Comparison of ENCODE assay signal across 26 mouse cellular contexts in the genomic region with DNA sequence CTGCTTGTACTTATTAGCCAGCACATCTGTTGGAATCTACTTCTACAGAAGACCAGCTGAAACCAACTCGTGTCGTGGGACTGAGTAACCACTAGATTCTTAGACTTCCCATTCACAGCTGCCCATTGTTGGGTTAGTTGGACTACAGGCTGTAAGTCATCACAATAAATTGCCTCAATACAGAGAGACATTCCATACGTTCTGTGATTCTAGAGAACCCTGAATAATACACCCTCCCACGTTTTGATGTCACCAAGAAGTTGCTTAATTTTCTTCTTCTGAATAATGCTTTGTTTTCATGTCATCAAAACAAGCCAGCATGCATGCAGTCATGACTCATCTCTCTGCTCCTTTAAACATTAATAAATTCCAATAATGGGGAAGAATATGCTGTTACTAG.
"Had no signal": no experiment of that assay in that cellular context is flagged by ENCODE, and none has a peak within 500 bp of the region (broad histone marks: within the 10 kb centered on the region; RNA-seq: fewer than 3 reads in every experiment).

No protein-coding gene starts in this region.

- H3K4me1 ChIP-seq: liver, embryonic 13.5 days had no signal

- H3K9me3 ChIP-seq: heart, embryonic 10.5 days; heart, embryonic 12.5 days; hindbrain, embryonic 10.5 days; hindbrain, embryonic 12.5 days; intestine, embryonic 15.5 days; limb, embryonic 10.5 days; limb, embryonic 12.5 days; liver, embryonic 13.5 days had no signal

- H3K36me3 ChIP-seq: heart, embryonic 10.5 days; heart, embryonic 12.5 days; hindbrain, embryonic 10.5 days; hindbrain, embryonic 12.5 days; intestine, embryonic 15.5 days; limb, embryonic 10.5 days; limb, embryonic 12.5 days; liver, embryonic 13.5 days had no signal

- DNase-seq: gastrocnemius, adult 2 months; gastrocnemius, postnatal 10 days; gastrocnemius, postnatal 25 days; heart, adult 18-20 months; heart, postnatal 10 days; heart, postnatal 4 days; kidney, adult 18-20 months; kidney, adult 8-10 months; kidney, postnatal 10 days; kidney, postnatal 25 days; kidney, postnatal 4 days; liver; liver, embryonic 13.5 days had no signal

- H3K27ac ChIP-seq: gastrocnemius, adult 2 months; heart, embryonic 10.5 days; hindbrain, embryonic 10.5 days; hindbrain, embryonic 12.5 days; hindbrain, embryonic 14.5 days; intestine, embryonic 15.5 days; layer of hippocampus, adult 2 months; left cerebral cortex, adult 2 months; limb, embryonic 10.5 days; limb, embryonic 12.5 days; liver, embryonic 13.5 days had no signal

- H3K27me3 ChIP-seq: intestine, embryonic 15.5 days; liver, embryonic 13.5 days had no signal

- H3K4me2 ChIP-seq: heart, embryonic 12.5 days; hindbrain, embryonic 12.5 days; hindbrain, embryonic 14.5 days; intestine, embryonic 15.5 days; limb, embryonic 12.5 days; liver, embryonic 11.5 days; liver, embryonic 13.5 days had no signal

- ATAC-seq: inflammation-experienced regulatory T-cells, adult 6 months; intestine, embryonic 15.5 days; intestine, postnatal 0 days had no signal

- H3K9ac ChIP-seq: heart, embryonic 12.5 days; hindbrain, embryonic 12.5 days; hindbrain, embryonic 14.5 days; intestine, embryonic 15.5 days; limb, embryonic 12.5 days; liver, embryonic 13.5 days had no signal

- H3K4me3 ChIP-seq: gastrocnemius, adult 2 months; heart, embryonic 10.5 days; heart, embryonic 12.5 days; hindbrain, embryonic 10.5 days; hindbrain, embryonic 12.5 days; intestine, embryonic 15.5 days; layer of hippocampus, adult 2 months; left cerebral cortex, adult 2 months; limb, embryonic 10.5 days; limb, embryonic 12.5 days; liver, embryonic 13.5 days had no signal
